Mouse (Mus musculus) stomach, postnatal 0 days (tissue): ENCODE measurements around the gene Hist1h2ae.

Source experiments
- CTCF ChIP-seq: IDR thresholded peaks from 2 replicates; pipeline ENCODE4 v1.5.1; 2016; ENCODE audit warnings: antibody characterized with exemption, low read depth, mild to moderate bottlenecking, moderate library complexity
- EP300 ChIP-seq: optimal IDR thresholded peaks from 2 replicates; pipeline ENCODE3; 2016; ENCODE audit warnings: antibody characterized with exemption

DNA sequence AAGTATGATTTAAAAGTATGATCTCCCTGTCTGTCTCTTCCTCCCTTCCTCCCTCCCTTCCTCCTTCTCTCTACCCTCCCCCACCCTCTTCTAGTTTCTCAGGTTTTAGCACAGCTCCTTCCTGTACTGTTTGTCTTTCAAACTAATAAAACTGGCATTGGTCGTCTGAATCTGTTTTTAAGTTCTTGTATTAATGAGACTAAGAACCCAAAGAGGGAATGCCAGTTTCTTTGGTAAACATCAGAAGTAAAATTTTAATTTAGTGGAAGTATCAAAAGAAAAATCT is 15.9 kb upstream of the Hist1h2ae start:
- no peak for TF ChIP-seq CTCF
- TF ChIP-seq EP300: no peak
